In the genomic region with DNA sequence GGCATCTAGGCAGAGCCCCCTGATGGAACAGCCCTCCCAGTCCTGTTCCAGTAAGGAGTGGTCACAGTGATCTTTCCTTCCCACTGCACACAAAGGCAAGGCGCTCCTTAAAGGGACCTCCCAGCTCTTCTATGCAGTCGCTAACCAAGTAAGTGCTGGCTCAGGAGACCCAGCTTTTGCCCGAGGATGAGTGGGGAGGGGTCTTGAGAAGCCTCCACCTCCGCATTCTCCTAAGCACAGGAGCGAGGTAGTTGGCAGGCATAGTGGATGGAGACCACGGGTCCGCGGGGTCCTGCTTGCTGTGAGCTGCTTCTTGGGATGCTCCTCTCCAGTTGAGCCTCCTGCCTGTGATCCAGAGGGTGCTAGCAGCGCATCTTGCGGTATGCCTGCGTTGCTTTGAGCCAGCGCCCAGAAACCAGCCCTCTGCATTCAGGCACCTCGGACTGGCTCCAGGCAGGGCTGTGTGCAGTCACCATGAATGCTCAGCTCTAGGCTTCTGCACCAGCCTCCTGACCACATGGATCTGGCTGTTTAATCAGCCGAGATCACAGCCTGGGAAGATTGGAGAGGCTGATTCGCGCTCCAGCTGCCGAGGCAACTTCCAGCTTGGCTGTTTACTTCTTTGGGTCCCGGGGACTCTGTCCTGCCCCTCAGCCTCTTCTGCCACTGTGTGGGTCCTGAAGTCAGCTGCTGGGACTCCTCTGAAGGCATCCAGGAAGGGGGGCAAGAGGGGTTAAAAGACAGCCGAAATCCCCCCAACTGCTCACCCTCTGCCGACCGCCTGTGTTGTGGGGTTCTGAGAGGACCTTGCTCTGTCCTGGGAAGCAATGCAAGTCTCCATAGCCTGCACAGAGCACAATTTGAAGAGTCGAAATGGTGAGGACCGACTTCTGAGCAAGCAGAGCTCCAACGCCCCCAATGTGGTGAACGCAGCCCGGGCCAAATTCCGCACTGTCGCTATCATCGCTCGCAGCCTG, we compare ENCODE assay signal across 8 mouse cellular contexts. TPM values are rescaled to one million over a fixed set of nuclear protein-coding genes. Genes with fewer than 3 reads are reported as not detected.
DNase-seq lines count a peak whose midpoint lies in the region; ATAC-seq and TF ChIP-seq lines count a peak whose summit lies in the region.

A gene (plus strand): TSS at position 440 of the 977 bp plus-strand sequence.

- peak within 1 kb of the TSS; percentile 89 for H3K4me2 ChIP-seq in forebrain, embryonic 12.5 days
- H3K4me2 ChIP-seq in midbrain, embryonic 16.5 days (ENCODE audit: low read length), result peak within 1 kb of the TSS; percentile 94

- TF ChIP-seq CTCF in ES-Bruce4 (IDR thresholded peaks at IDR 0.05; ENCODE audit: low read depth, low read length), result no peak

- DNase-seq in heart, postnatal 4 days, result peak; percentile 16
- peak; percentile 38 to 48 for DNase-seq in left cerebral cortex, adult 8-10 months (ENCODE audit: low spot score in 2 of 2)
- DNase-seq in yolk sac, embryonic 10.5 days (ENCODE audit: low spot score), result peak; percentile 16

- ATAC-seq in cerebellum, adult (ENCODE audit: insufficient number of reproducible peaks, low FRiP score, low TSS enrichment), result peak; percentile 82
- ATAC-seq in forebrain, embryonic 12.5 days (ENCODE audit: low FRiP score), result peak; percentile 90
- ATAC-seq in midbrain, embryonic 16.5 days, result peak; percentile 90
- ATAC-seq in erythroid progenitor cell, adult 5-6 weeks (replicated peaks; ENCODE audit: low FRiP score, poor library complexity, severe bottlenecking), result no peak

- no peaks in the 10 kb centered on the region for H3K4me1 ChIP-seq in ES-Bruce4 (ENCODE audit: control insufficient read depth, insufficient read depth, low read length)
- peaks cover 12% of the 10 kb centered on the region for H3K4me1 ChIP-seq in forebrain, embryonic 12.5 days
- peaks cover 6% of the 10 kb centered on the region; the same call in 1 of the 2 replicates for H3K4me1 ChIP-seq in midbrain, embryonic 16.5 days (ENCODE audit: control insufficient read depth, insufficient read depth, low read length)

- TF ChIP-seq POLR2A in ES-Bruce4 (IDR thresholded peaks at IDR 0.05; ENCODE audit: insufficient read depth, low read length), result no peak

- no peaks in the 10 kb centered on the region for H3K36me3 ChIP-seq in ES-Bruce4 (ENCODE audit: control insufficient read depth, insufficient read depth, low read length, poor library complexity, severe bottlenecking)
- H3K36me3 ChIP-seq in forebrain, embryonic 12.5 days (replicated peaks), result no peaks in the 10 kb centered on the region
- no peaks in the 10 kb centered on the region for H3K36me3 ChIP-seq in midbrain, embryonic 16.5 days (ENCODE audit: control insufficient read depth, insufficient read depth, low read length)

- under 1% methylated on average over 30 of the region's 30 CpGs for WGBS in forebrain, embryonic 12.5 days
- WGBS in midbrain, embryonic 16.5 days, result under 1% methylated on average over 30 of the region's 30 CpGs

- no peak for TF ChIP-seq EP300 in ES-Bruce4 (IDR thresholded peaks at IDR 0.05; ENCODE audit: insufficient read depth, low read depth, low read length)

- 0 out of 2 replicates have a peak, but pooled peaks cover 2% of the 10 kb centered on the region for H3K27me3 ChIP-seq in ES-Bruce4 (ENCODE audit: control insufficient read depth, insufficient read depth, low read length, poor library complexity, severe bottlenecking)
- H3K27me3 ChIP-seq in forebrain, embryonic 12.5 days, result peaks cover 25% of the 10 kb centered on the region
- no peaks in the 10 kb centered on the region for H3K27me3 ChIP-seq in midbrain, embryonic 16.5 days (ENCODE audit: control insufficient read depth, insufficient read depth, low read depth, low read length)

- H3K4me3 ChIP-seq in ES-Bruce4 (ENCODE audit: low read depth, low read length), result peak within 1 kb of the TSS; percentile 36
- H3K4me3 ChIP-seq in forebrain, embryonic 12.5 days (replicated peaks), result peak within 1 kb of the TSS; percentile 44
- H3K4me3 ChIP-seq in midbrain, embryonic 16.5 days (ENCODE audit: low read depth, low read length), result peak within 1 kb of the TSS; percentile 52

- H3K27ac ChIP-seq in ES-Bruce4 (ENCODE audit: insufficient read depth, low read length), result no peak within 1 kb of the TSS
- H3K27ac ChIP-seq in forebrain, embryonic 12.5 days, result no peak within 1 kb of the TSS
- peak within 1 kb of the TSS; percentile 52; the same call in 1 of the 2 replicates for H3K27ac ChIP-seq in midbrain, embryonic 16.5 days (ENCODE audit: low read length)

- H3K9ac ChIP-seq in ES-Bruce4 (ENCODE audit: low read depth, poor library complexity, severe bottlenecking), result no peak within 1 kb of the TSS
- peak within 1 kb of the TSS; percentile 53 for H3K9ac ChIP-seq in forebrain, embryonic 12.5 days
- H3K9ac ChIP-seq in midbrain, embryonic 16.5 days (ENCODE audit: low read depth, low read length), result peak within 1 kb of the TSS; percentile 64

- H3K9me3 ChIP-seq in ES-Bruce4 (replicated peaks; ENCODE audit: control insufficient read depth, insufficient read depth, low read length, poor library complexity, severe bottlenecking), result 0 out of 2 replicates have a peak, but pooled peaks cover 4% of the 10 kb centered on the region
- H3K9me3 ChIP-seq in forebrain, embryonic 12.5 days, result no peaks in the 10 kb centered on the region
- no peaks in the 10 kb centered on the region for H3K9me3 ChIP-seq in midbrain, embryonic 16.5 days (replicated peaks; ENCODE audit: control insufficient read depth, low read length, poor library complexity, severe bottlenecking)

RNA-seq across cellular contexts. Expression of the gene that starts here (rescaled TPM):
- polyA plus RNA-seq in ES-Bruce4 (2011; ENCODE audit: insufficient read depth, insufficient read length, low read depth, missing spikeins), result not detected in 2 replicates
- 3.3 and 3.6 TPM in 2 replicates for polyA plus RNA-seq in forebrain, embryonic 12.5 days (2016; fragmentation: Nextera tagmentation; extraction: Ambion mirVana)
- total RNA-seq in heart, postnatal 4 days (2021), result 1 to 10 TPM; 2.3 to 3.6 TPM
- total RNA-seq in left cerebral cortex, adult 8-10 months (2022), result 100 to 1,000 TPM; 129 to 161 (median 157) TPM
- 7.3 and 9.0 TPM in 2 replicates for polyA plus RNA-seq in midbrain, embryonic 16.5 days (2015; fragmentation: Nextera tagmentation; extraction: Ambion mirVana)
- not detected in 2 replicates for total RNA-seq in erythroid progenitor cell, adult 5-6 weeks (2015; ENCODE audit: low replicate concordance)
- total RNA-seq in erythroid progenitor cell, adult 5-6 weeks (2017; ENCODE audit: low replicate concordance), result 0.39 TPM in 1 of 2 replicates, not detected in the other

Comparison
In these comparisons a context has a peak if more than half of its experiments do, and no peak if none do; other contexts are left out.
1. RNA of the gene that starts here (total RNA-seq): 129 to 161 TPM in left cerebral cortex, adult 8-10 months; 2.3 to 3.6 TPM in heart, postnatal 4 days and 0.39 TPM in erythroid progenitor cell, adult 5-6 weeks; every median in the first group is over 10 times any median in the second.
2. Peak in every context shown above with its lines, with median percentiles within 50 percentile points of each other: H3K4me3 ChIP-seq and DNase-seq.